7 mouse cellular contexts compared by ENCODE assay signal in the genomic region with DNA sequence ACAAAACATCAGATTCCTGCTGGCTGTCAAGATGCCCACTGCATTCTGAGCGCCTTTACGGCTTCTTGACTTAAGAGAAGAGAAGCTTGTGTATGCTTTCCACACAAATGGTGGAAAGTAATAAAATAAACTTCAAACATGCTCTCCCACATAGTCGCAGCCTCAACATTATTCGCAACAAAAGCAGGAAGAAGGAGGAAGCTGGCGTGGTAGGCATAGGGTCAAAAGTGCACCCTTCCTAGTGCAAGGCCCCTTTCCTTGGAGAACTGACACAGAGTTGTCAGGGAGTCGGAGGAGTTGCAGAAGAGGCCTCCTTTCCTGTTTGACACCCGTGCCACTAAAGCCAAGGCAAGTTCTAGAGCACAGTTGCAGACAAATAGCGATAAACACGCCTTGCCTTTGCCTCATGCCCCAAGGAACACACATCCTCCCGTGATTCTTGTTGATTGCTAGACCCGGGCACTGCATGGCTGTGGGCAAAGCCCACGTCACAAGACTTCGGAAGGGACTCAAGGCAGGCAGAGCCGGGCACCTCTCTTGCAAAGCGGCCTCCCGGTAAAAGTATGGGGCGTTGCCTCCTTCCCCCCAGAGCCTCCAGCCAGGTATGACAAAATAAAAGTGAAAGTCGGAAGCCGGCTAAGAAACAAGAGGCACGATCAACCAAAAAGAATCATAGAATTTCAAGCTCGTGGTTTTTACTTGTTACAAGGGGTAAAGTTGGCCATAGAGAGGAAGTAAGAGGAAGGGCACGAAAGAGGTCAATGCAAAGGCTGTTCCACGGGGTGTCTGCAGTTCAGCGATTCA. TPM values are rescaled to one million over a fixed set of nuclear protein-coding genes. Genes with fewer than 3 reads are reported as not detected.
DNase-seq lines count a peak whose midpoint lies in the region; ATAC-seq and TF ChIP-seq lines count a peak whose summit lies in the region.

No protein-coding gene starts in this region.

- peaks cover 21% of the 10 kb centered on the region for H3K9me3 ChIP-seq in CH12.LX (replicated peaks; ENCODE audit: low read length)
- H3K9me3 ChIP-seq in heart, embryonic 16.5 days (replicated peaks; ENCODE audit: control insufficient read depth, low read length), result no peaks in the 10 kb centered on the region
- H3K9me3 ChIP-seq in liver, embryonic 16.5 days (replicated peaks; ENCODE audit: control insufficient read depth, low read length), result no peaks in the 10 kb centered on the region
- H3K9me3 ChIP-seq in stomach, embryonic 16.5 days (replicated peaks; ENCODE audit: control insufficient read depth, low read length), result no peaks in the 10 kb centered on the region

- TF ChIP-seq POLR2A in CH12.LX (IDR thresholded peaks at IDR 0.05; ENCODE audit: low read depth, low read length), result no peak

- peak; percentile 1 to 5 for DNase-seq in B cell, adult 2 months
- no peak for DNase-seq in CH12.LX (ENCODE audit: extremely low read depth)
- DNase-seq in left cerebral cortex, postnatal 14 days (ENCODE audit: low spot score in 2 of 2), result no peak
- no peak for DNase-seq in spleen, postnatal 14 days (ENCODE audit: low spot score in 2 of 2)

- no peak for TF ChIP-seq CTCF in CH12.LX (conservative IDR thresholded peaks at IDR 0.05 in 1 of 2, IDR thresholded peaks at IDR 0.05 in 1 of 2; ENCODE audit: low read depth in 2 of 2, low read length in 2 of 2)

- no peaks in the 10 kb centered on the region for H3K36me3 ChIP-seq in CH12.LX (replicated peaks in 1 of 2; ENCODE audit: control insufficient read depth in 1 of 2, insufficient read depth in 1 of 2, low read length in 1 of 2)
- no peaks in the 10 kb centered on the region for H3K36me3 ChIP-seq in heart, embryonic 16.5 days (ENCODE audit: control insufficient read depth, insufficient read depth)
- no peaks in the 10 kb centered on the region for H3K36me3 ChIP-seq in liver, embryonic 16.5 days (ENCODE audit: control insufficient read depth, insufficient read depth)
- no peaks in the 10 kb centered on the region for H3K36me3 ChIP-seq in stomach, embryonic 16.5 days (ENCODE audit: control insufficient read depth, insufficient read depth, low read length)

- H3K27me3 ChIP-seq in CH12.LX (replicated peaks), result no peaks in the 10 kb centered on the region
- peaks cover 83% of the 10 kb centered on the region for H3K27me3 ChIP-seq in heart, embryonic 16.5 days (ENCODE audit: control insufficient read depth, insufficient read depth, low read length)
- H3K27me3 ChIP-seq in liver, embryonic 16.5 days (ENCODE audit: control insufficient read depth, insufficient read depth, low read depth, low read length), result peaks cover 48% of the 10 kb centered on the region
- peaks cover 32% of the 10 kb centered on the region for H3K27me3 ChIP-seq in stomach, embryonic 16.5 days (ENCODE audit: control insufficient read depth, insufficient read depth, low read length)

- peak overlapping the region in 2 of 3 experiments; percentile 27 to 44 for H3K4me3 ChIP-seq in CH12.LX (replicated peaks in 1 of 3; ENCODE audit: low read depth in 2 of 3, low read length in 2 of 3, poor library complexity in 1 of 3)
- H3K4me3 ChIP-seq in heart, embryonic 16.5 days (ENCODE audit: low read length), result peak overlapping the region; percentile 73
- peak overlapping the region; percentile 61 for H3K4me3 ChIP-seq in liver, embryonic 16.5 days (ENCODE audit: low read depth, low read length)
- H3K4me3 ChIP-seq in stomach, embryonic 16.5 days (replicated peaks; ENCODE audit: low read length), result peak overlapping the region; percentile 67

- in situ Hi-C loops in CH12.LX (cut with MboI; ENCODE audit: low pct_ligation_motif_present, low pct_unique_long_range_greater_than_20kb, low sequenced_read_pairs), result no loop called here

- no peaks in the 10 kb centered on the region for H3K79me2 ChIP-seq in CH12.LX (replicated peaks; ENCODE audit: control insufficient read depth, extremely low read depth, insufficient read depth, poor library complexity, severe bottlenecking)

- dilution Hi-C loops in CH12.LX (cut with MboI; ENCODE audit: extremely low pct_ligation_motif_present, extremely low pct_unique_long_range_greater_than_20kb, low sequenced_read_pairs), result no loop called here

- H3K9ac ChIP-seq in CH12.LX (ENCODE audit: insufficient read depth, low read depth), result no peak overlapping the region; the same call in 1 of the 2 replicates
- H3K9ac ChIP-seq in heart, embryonic 16.5 days (ENCODE audit: low read length), result no peak overlapping the region
- H3K9ac ChIP-seq in liver, embryonic 16.5 days (ENCODE audit: low read depth, low read length), result no peak overlapping the region
- H3K9ac ChIP-seq in stomach, embryonic 16.5 days (ENCODE audit: low read length), result peak overlapping the region; percentile 88

- intact Hi-C loops in left cerebral cortex, postnatal 14 days (cut with DNase I), result no loop called here

- H3K4me1 ChIP-seq in CH12.LX (ENCODE audit: control insufficient read depth in 1 of 2, insufficient read depth in 2 of 2), result no peaks in the 10 kb centered on the region; a peak in 1 of 4 replicates
- H3K4me1 ChIP-seq in heart, embryonic 16.5 days (ENCODE audit: control insufficient read depth, insufficient read depth, low read length), result peaks cover 8% of the 10 kb centered on the region
- no peaks in the 10 kb centered on the region; the same call in 1 of the 2 replicates for H3K4me1 ChIP-seq in liver, embryonic 16.5 days (ENCODE audit: control insufficient read depth, low read depth, low read length)
- H3K4me1 ChIP-seq in stomach, embryonic 16.5 days (ENCODE audit: control insufficient read depth, insufficient read depth, low read length), result peaks cover 11% of the 10 kb centered on the region

- H3K27ac ChIP-seq in CH12.LX (ENCODE audit: insufficient read depth, low read depth), result no peak overlapping the region
- no peak overlapping the region for H3K27ac ChIP-seq in heart, embryonic 16.5 days (ENCODE audit: low read length)
- H3K27ac ChIP-seq in liver, embryonic 16.5 days (ENCODE audit: low read length), result no peak overlapping the region
- peak overlapping the region; percentile 94 for H3K27ac ChIP-seq in stomach, embryonic 16.5 days (ENCODE audit: low read length)

- no peak for TF ChIP-seq RAD21 in CH12.LX (IDR thresholded peaks at IDR 0.05; ENCODE audit: low read depth, low read length)

- peak overlapping the region; percentile 59; the same call in 1 of the 2 replicates for H3K4me2 ChIP-seq in CH12.LX (ENCODE audit: insufficient read depth, low read depth, poor library complexity, severe bottlenecking)
- peak overlapping the region; percentile 100 for H3K4me2 ChIP-seq in heart, embryonic 16.5 days (ENCODE audit: low read depth, low read length)
- H3K4me2 ChIP-seq in liver, embryonic 16.5 days (ENCODE audit: low read depth, low read length), result peak overlapping the region; percentile 62
- peak overlapping the region; percentile 95 for H3K4me2 ChIP-seq in stomach, embryonic 16.5 days (ENCODE audit: low read depth, low read length)

- TF ChIP-seq EP300 in CH12.LX (IDR thresholded peaks at IDR 0.05; ENCODE audit: low read length), result no peak

- ATAC-seq in heart, embryonic 16.5 days (replicated peaks; ENCODE audit: extremely low read depth, insufficient read depth, low FRiP score), result no peak
- ATAC-seq in liver, embryonic 16.5 days (ENCODE audit: low read depth), result no peak
- ATAC-seq in stomach, embryonic 16.5 days (ENCODE audit: insufficient read depth, low FRiP score), result no peak

- 12% methylated on average over 24 of the region's 24 CpGs for WGBS in heart, embryonic 16.5 days
- WGBS in liver, embryonic 16.5 days (ENCODE audit: insufficient replicate concordance), result 4% methylated on average over 24 of the region's 24 CpGs
- WGBS in stomach, embryonic 16.5 days, result 19% methylated on average over 24 of the region's 24 CpGs

TF ChIP-seq in CH12.LX, 34 proteins besides CTCF, POLR2A, EP300 and RAD21:
- TF ChIP-seq E2F4 (IDR thresholded peaks at IDR 0.05; ENCODE audit: insufficient replicate concordance, low read depth, low read length), result no peak
- no peak for TF ChIP-seq NELFE (IDR thresholded peaks at IDR 0.05; ENCODE audit: low read depth, low read length)
- no peak for TF ChIP-seq CHD1 (IDR thresholded peaks at IDR 0.05; ENCODE audit: low read depth, low read length)
- TF ChIP-seq MXI1 (IDR thresholded peaks at IDR 0.05; ENCODE audit: low read depth, low read length), result no peak

RNA-seq across cellular contexts. Expression of a gene that starts 1.2 kb away (rescaled TPM):
- total RNA-seq in CH12.LX (2012; rRNA removed), result not detected in 2 replicates
- total RNA-seq in CH12.LX (2014; rRNA removed), result not detected in 2 replicates
- polyA plus RNA-seq in CH12.LX (2012; ENCODE audit: insufficient read length, low read depth), result not detected in 2 replicates
- polyA plus RNA-seq in heart, embryonic 16.5 days (2015; fragmentation: Nextera tagmentation; extraction: Ambion mirVana), result 0.09 and 0.14 TPM in 2 replicates
- 0.68 and 0.98 TPM in 2 replicates for polyA plus RNA-seq in liver, embryonic 16.5 days (2015; fragmentation: Nextera tagmentation; extraction: Ambion mirVana)
- polyA plus RNA-seq in stomach, embryonic 16.5 days (2015; fragmentation: Nextera tagmentation; extraction: Ambion mirVana), result 8.9 and 9.6 TPM in 2 replicates
- total RNA-seq in left cerebral cortex, postnatal 14 days (2021), result 1 to 10 TPM; 3.0 to 3.3 TPM

RNA-seq across cellular contexts. Expression of a gene that starts 2.0 kb away (rescaled TPM):
- total RNA-seq in CH12.LX (2012; rRNA removed) (not detected in 2 replicates), CH12.LX (2014; rRNA removed) (not detected in 2 replicates)
- polyA plus RNA-seq in CH12.LX (2012; ENCODE audit: insufficient read length, low read depth), result not detected in 2 replicates
- not detected in 2 replicates for polyA plus RNA-seq in heart, embryonic 16.5 days (2015; fragmentation: Nextera tagmentation; extraction: Ambion mirVana)
- polyA plus RNA-seq in liver, embryonic 16.5 days (2015; fragmentation: Nextera tagmentation; extraction: Ambion mirVana), result not detected in 2 replicates
- not detected in 2 replicates for polyA plus RNA-seq in stomach, embryonic 16.5 days (2015; fragmentation: Nextera tagmentation; extraction: Ambion mirVana)
- 1 to 10 TPM in 1 of 2 experiments, under 1 TPM in 1; 0.99 to 1.1 TPM for total RNA-seq in left cerebral cortex, postnatal 14 days (2021)

Comparison
In these comparisons a context has a peak if more than half of its experiments do, and no peak if none do; other contexts are left out.
1. DNase-seq: peak in B cell, adult 2 months (2 of 2); none in CH12.LX (single experiment), left cerebral cortex, postnatal 14 days (0 of 2) and spleen, postnatal 14 days (0 of 2).
2. Peak in every context shown above with its lines, with median percentiles within 50 percentile points of each other: H3K4me2 ChIP-seq and H3K4me3 ChIP-seq.